Mouse (Mus musculus) heart, embryonic 12.5 days (tissue): ENCODE measurements around the gene Ak6. TPM values are rescaled to one million over a fixed set of nuclear protein-coding genes. Genes with fewer than 3 reads are reported as not detected.
A peak's percentile ranks its signal among the peaks of the same experiment; 100 is the strongest.

ENCODE experiments used
- ATAC-seq: fragments of 200-750 bp; cut with Nextera tagmentation; 2 replicates; pipeline ENCODE4 v1.8.0; 2017; ENCODE audit warnings: moderate TSS enrichment, moderate library complexity; ENCODE audit not compliant: insufficient number of reproducible peaks, low FRiP score
- H3K27ac ChIP-seq: fragments of 300-500 bp; sonication (generic); 2 replicates; pipeline ENCODE4 v1.5.1; 2016; ENCODE audit warnings: mild to moderate bottlenecking, moderate library complexity; ENCODE audit not compliant: poor library complexity, severe bottlenecking
- H3K27me3 ChIP-seq: fragments of 300-500 bp; sonication (generic); replicated peaks from 2 replicates; pipeline ENCODE4 v1.6.1; 2016; ENCODE audit warnings: mild to moderate bottlenecking, moderate library complexity
- H3K36me3 ChIP-seq: fragments of 300-500 bp; sonication (generic); 2 replicates; pipeline ENCODE4 v1.6.1; 2016; ENCODE audit warnings: mild to moderate bottlenecking, moderate library complexity
- H3K4me1 ChIP-seq: fragments of 300-500 bp; sonication (generic); replicated peaks from 2 replicates; pipeline ENCODE4 v1.6.1; 2016; ENCODE audit warnings: mild to moderate bottlenecking
- H3K4me2 ChIP-seq: fragments of 300-500 bp; sonication (generic); 2 replicates; pipeline ENCODE4 v1.6.1; 2016; ENCODE audit warnings: mild to moderate bottlenecking, moderate library complexity
- H3K4me3 ChIP-seq: fragments of 300-500 bp; sonication (generic); 2 replicates; pipeline ENCODE4 v1.5.1; 2016; ENCODE audit warnings: mild to moderate bottlenecking
- H3K9ac ChIP-seq: fragments of 300-500 bp; sonication (generic); 2 replicates; pipeline ENCODE4 v1.6.1; 2016; ENCODE audit warnings: mild to moderate bottlenecking, moderate library complexity
- H3K9me3 ChIP-seq: fragments of 300-500 bp; sonication (generic); replicated peaks from 2 replicates; pipeline ENCODE4 v1.6.1; 2016; ENCODE audit warnings: mild to moderate bottlenecking, moderate library complexity
- WGBS: fragments of 180-500 bp; shearing (Covaris S2); methylation state at CpG from one replicate; pipeline ENCODE4 v1.1.7; 2016; 5-methylcytosine and 5-hydroxymethylcytosine counted together
- polyA plus RNA-seq: library from polyadenylated mRNA; unstranded; fragments of >200 nt; fragmentation: Nextera tagmentation; extraction: Ambion mirVana; gene quantifications from 2 replicates; pipeline ENCODE4 v1.2.1, GENCODE M21; 2016

The Ak6 gene
- 216 and 219 TPM in 2 replicates for polyA plus RNA-seq

DNA sequence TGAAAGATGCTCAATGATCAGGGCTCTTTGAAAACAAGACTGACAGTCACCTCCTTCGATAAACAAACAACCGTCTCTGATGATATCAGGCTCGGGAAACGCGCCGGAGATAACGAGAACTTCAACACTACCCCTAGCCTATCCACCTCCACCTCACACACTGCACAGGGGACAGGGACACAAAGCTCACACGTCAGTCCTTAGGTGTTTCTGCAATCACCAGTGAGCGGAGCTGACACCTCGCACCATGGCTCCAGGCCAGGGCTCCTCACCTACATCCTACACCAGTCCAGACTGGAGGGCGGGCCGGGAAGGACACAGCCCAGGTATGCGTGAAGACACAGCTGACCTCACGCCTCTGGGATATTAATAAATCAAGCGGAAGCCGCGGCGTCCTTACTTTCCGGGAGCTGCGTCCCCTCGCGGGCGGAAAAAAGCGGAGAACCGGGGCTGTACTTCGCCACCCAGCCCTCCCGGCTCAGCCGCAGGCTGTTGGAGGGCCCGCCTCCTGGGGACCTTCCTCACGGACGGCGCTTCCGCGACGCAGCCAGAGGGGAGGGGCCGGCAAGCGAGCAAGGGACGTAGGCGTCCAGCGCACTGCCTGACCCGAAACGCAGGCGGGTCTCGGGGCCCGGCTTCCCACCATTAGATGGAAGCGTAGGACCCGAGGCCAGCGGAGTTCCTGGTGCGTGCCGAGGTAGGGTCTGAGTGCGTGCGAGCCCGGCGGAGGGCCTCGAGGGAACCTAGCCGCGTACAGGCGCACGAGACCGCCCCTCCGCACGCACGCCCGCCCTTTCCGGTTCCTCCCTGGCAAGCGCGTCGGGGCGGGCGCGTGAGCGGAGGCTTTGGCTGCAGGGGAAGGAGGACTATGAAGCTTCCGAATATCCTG, at the start of gene Ak6, which contains the start of gene Rad17:
Gene Ak6, plus strand, starts transcription at position 430 of the 889 bp plus-strand sequence.
Gene Rad17, minus strand, starts transcription at position 502 of the 889 bp plus-strand sequence.
- peak within 1 kb of the TSS; percentile 93 for H3K4me2 ChIP-seq
- H3K27ac ChIP-seq, result peak within 1 kb of the TSS; percentile 87
- no peaks in the 10 kb centered on the region for H3K9me3 ChIP-seq
- peaks cover 22% of the 10 kb centered on the region for H3K36me3 ChIP-seq
- ATAC-seq, result peak; percentile 96
- H3K4me1 ChIP-seq, result peaks cover 7% of the 10 kb centered on the region
- H3K4me3 ChIP-seq, result peak within 1 kb of the TSS; percentile 90
- H3K9ac ChIP-seq, result peak within 1 kb of the TSS; percentile 95
- under 1% methylated on average over 68 of the region's 73 CpGs for WGBS
- no peaks in the 10 kb centered on the region for H3K27me3 ChIP-seq

DNA sequence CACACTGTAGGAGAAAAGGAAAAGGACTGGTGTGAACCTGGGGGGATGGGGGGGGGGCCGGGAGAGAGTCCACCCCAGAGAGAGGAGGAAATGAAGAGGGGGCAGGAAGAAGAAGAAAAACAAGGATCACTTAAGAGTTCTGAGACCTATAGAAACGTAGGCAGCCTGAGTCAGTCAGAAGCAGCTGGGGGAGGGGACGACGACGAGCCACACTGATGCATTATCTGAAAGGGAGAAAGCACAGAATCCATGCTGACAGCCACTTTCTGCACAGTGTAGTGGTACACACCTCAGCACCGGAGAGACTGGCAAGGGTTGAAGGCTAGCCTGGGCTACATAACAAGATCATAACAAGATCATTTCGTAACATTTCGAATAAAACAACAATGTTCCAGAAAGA, 49.7 kb upstream of the Ak6 start:
- H3K27ac ChIP-seq, result no peak overlapping the region
- WGBS, result 28% methylated on average over 8 of the region's 8 CpGs
- peak overlapping the region; percentile 52 for H3K4me2 ChIP-seq
- no peak overlapping the region for H3K4me3 ChIP-seq
- H3K36me3 ChIP-seq, result 0 out of 2 replicates have a peak, but pooled peaks cover 3% of the 10 kb centered on the region
- H3K9ac ChIP-seq, result no peak overlapping the region
- ATAC-seq, result peak; percentile 70
- no peaks in the 10 kb centered on the region for H3K27me3 ChIP-seq
- no peaks in the 10 kb centered on the region for H3K9me3 ChIP-seq
- 0 out of 2 replicates have a peak, but pooled peaks cover 3% of the 10 kb centered on the region for H3K4me1 ChIP-seq

DNA sequence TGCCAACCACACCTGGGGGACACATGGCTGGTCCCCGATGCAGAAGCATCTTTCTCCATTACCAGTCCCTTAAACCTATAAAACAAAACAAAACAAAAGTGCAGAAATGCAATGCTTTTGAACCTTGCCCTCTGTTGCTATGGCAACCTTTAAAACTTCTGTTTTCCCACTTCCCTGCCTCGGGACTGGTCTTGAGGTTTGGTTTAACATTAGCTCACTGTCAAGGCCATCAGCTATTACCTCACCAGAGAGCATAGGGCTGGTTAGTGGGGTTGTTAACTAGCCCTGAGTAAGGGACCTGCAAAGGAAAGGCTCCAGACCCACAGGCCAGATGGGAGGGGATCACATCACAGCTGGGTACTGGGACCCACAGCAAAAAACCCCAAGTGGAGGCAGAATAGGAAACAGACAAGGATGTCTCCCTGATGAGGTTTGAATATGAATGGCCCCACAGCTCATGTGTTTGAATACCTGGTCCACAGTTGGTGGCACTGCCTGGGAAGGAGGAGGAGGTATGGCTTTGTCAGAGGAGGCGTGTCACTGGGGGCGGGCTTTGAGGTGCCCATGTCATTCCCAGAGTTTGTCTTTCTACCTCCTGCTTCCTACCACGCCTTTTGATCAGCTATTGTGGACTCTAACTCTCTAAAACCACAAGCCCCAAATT, 48.4 kb upstream of the Ak6 start:
- H3K4me3 ChIP-seq, result no peak overlapping the region
- H3K9me3 ChIP-seq, result no peaks in the 10 kb centered on the region
- H3K36me3 ChIP-seq, result no peaks in the 10 kb centered on the region
- no peak overlapping the region for H3K9ac ChIP-seq
- WGBS, result 83% methylated on average over 5 of the region's 5 CpGs
- H3K4me2 ChIP-seq, result no peak overlapping the region
- 0 out of 2 replicates have a peak, but pooled peaks cover 3% of the 10 kb centered on the region for H3K4me1 ChIP-seq
- H3K27me3 ChIP-seq, result no peaks in the 10 kb centered on the region
- ATAC-seq, result no peak
- no peak overlapping the region for H3K27ac ChIP-seq

DNA sequence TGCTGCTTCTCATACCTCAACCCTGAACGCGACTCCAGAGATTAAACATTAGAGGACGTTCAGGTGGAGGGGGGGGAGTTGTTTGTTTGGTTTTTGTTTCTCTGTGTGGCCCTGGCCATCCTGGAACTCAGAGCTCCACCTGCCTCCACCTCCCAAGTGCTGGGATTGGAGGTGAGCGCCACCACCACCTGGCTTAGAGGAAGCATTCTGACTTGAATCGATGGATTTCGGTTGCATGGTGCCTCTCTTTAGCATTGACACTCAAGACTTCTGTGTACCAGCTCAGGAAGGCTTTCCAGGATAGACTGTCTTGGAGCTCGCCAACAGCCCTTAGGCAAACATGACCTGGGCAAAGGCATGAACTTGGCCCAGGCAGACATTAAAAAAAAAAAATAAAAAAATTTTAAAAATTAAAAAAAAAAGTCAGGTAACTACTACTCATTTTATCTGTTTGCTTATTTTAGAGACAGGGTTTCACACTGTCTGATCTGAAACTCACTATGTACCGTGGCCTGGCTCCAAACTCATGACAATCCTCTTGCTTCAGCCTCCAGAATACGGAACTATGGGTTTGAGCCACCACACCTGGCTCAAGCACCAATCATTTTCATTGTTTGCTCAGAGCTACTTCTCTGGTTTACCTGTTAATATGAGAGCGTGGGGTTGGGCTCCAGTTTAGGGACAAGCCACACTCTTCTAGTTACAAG, 47.6 kb upstream of the Ak6 start:
- Histone ChIP-seq H3K9me3 (peaks cover 6% of the 10 kb centered on the region), H3K27me3 (no peaks in the 10 kb centered on the region), H3K36me3 (no peaks in the 10 kb centered on the region), H3K4me2 (no peak overlapping the region), H3K4me1 (0 out of 2 replicates have a peak, but pooled peaks cover 3% of the 10 kb centered on the region), H3K4me3 (no peak overlapping the region), H3K27ac (no peak overlapping the region), H3K9ac (no peak overlapping the region)
- WGBS, result 87% methylated on average over 10 of the region's 10 CpGs
- ATAC-seq, result no peak

DNA sequence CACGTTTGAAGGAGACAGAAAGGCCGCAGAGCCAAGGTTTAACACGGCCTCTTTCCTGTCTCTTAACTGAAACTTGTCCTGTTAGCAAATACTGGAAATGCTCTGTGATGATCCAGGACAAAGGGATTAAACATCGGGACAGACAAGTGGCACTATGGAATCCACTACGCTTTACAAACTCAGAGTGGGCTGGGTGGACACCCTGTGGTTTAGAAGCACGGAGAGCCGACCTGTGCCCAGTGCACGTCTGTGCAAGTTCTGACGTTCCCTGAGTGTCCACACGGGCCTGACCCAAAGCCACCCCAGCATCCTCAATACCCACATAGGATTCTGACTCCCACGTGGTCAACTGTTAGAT, 47.1 kb upstream of the Ak6 start:
- peaks cover 6% of the 10 kb centered on the region for H3K9me3 ChIP-seq
- no peaks in the 10 kb centered on the region for H3K27me3 ChIP-seq
- 83% methylated on average over 11 of the region's 11 CpGs for WGBS
- no peak overlapping the region for H3K27ac ChIP-seq
- H3K4me3 ChIP-seq, result no peak overlapping the region
- H3K36me3 ChIP-seq, result no peaks in the 10 kb centered on the region
- ATAC-seq, result no peak
- no peak overlapping the region for H3K4me2 ChIP-seq
- H3K9ac ChIP-seq, result no peak overlapping the region
- H3K4me1 ChIP-seq, result 0 out of 2 replicates have a peak, but pooled peaks cover 3% of the 10 kb centered on the region

DNA sequence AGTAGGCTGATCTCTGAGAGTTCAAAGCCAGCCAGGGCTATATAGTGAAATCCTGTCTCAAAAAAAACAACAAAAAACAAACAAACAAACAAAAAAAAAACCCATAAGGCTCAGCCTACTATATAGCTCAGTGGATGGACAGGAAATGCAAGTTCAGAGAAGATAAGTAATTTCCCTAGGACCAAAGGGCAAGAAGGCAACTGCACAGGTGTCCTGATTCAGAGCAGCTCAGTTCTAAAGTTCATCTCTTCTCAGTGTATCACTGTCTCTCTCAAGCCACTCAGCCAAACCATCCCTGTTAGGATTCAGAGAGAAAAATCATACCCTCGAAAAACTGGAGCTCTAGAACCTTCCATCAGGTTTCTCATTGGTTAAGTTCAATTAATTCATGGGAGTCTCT, 44.9 kb upstream of the Ak6 start:
- H3K4me2 ChIP-seq, result no peak overlapping the region
- H3K27me3 ChIP-seq, result no peaks in the 10 kb centered on the region
- H3K9me3 ChIP-seq, result peaks cover 6% of the 10 kb centered on the region
- 74% methylated on average over 1 of the region's 1 CpGs for WGBS
- no peak overlapping the region for H3K9ac ChIP-seq
- no peak overlapping the region for H3K4me3 ChIP-seq
- 0 out of 2 replicates have a peak, but pooled peaks cover 3% of the 10 kb centered on the region for H3K4me1 ChIP-seq
- ATAC-seq, result no peak
- H3K36me3 ChIP-seq, result no peaks in the 10 kb centered on the region
- H3K27ac ChIP-seq, result no peak overlapping the region

DNA sequence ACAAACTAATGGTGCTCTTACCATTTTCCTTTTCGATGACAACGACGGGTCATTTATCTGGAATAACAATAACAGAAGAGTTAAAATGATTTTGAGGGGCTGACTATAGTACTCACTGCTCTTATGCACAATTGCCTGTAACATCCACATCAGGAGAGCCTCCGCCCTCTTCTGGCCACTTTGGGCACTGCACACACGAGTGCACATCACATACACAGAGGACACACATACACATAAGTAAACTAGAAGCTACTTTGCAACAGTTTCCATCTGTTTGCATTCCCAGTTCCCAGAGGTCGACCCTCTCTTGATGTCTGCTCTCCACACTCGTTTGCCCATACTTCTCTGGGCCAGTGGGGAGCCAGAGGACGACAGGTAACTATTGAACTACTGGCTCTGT, 43.0 kb upstream of the Ak6 start:
- ATAC-seq, result no peak
- no peak overlapping the region for H3K27ac ChIP-seq
- no peaks in the 10 kb centered on the region for H3K27me3 ChIP-seq
- H3K4me1 ChIP-seq, result no peaks in the 10 kb centered on the region
- H3K9ac ChIP-seq, result no peak overlapping the region
- H3K4me3 ChIP-seq, result no peak overlapping the region
- 84% methylated on average over 8 of the region's 8 CpGs for WGBS
- peaks cover 4% of the 10 kb centered on the region; the same call in 1 of the 2 replicates for H3K36me3 ChIP-seq
- peaks cover 6% of the 10 kb centered on the region for H3K9me3 ChIP-seq
- no peak overlapping the region for H3K4me2 ChIP-seq

DNA sequence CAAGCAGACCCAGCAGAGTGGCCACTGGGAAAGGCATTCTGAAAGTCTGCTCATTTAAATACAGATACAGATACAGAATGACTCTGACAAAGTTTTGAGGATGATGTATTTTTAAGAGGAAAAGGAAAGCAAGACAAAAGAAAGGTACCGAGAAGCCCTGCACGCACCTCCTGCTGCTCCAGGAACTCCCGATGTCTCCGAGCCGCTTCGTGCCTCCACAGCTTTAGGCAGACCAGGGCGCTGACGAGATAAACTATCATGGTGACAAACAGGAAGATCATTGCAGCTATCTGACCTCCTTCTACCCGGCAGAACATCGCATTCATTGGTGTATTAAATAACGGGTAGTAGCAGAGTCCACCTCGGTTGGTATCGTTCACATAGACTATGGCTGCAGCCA, 39.5 kb upstream of the Ak6 start:
- Histone ChIP-seq H3K4me3 (no peak overlapping the region), H3K4me1 (no peaks in the 10 kb centered on the region), H3K9ac (no peak overlapping the region), H3K4me2 (no peak overlapping the region), H3K27me3 (no peaks in the 10 kb centered on the region), H3K9me3 (peaks cover 6% of the 10 kb centered on the region), H3K27ac (no peak overlapping the region), H3K36me3 (peaks cover 4% of the 10 kb centered on the region; the same call in 1 of the 2 replicates)
- no peak for ATAC-seq
- WGBS, result 77% methylated on average over 13 of the region's 13 CpGs

DNA sequence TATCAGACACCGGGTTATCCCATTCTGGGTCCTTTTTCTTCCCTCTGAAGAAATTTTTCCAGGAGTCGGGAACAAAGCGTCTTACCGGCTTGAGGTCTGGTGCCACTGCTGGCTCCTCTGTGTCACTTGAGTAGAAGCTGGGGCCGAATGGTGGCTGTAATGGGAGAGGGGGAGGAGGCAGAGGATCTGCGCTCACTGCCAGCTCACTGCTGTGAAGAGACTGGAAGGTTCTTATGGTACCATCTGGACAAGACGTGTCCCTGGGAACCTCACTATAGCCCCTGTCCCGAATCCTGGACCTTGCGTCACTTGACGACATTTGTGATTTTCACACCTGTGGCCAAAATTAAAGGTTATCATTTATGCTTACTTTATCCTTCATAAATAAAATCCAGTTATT, 38.5 kb upstream of the Ak6 start:
- peaks cover under 1% of the 10 kb centered on the region; the same call in 1 of the 2 replicates for H3K27me3 ChIP-seq
- no peak overlapping the region for H3K9ac ChIP-seq
- WGBS, result 92% methylated on average over 10 of the region's 10 CpGs
- no peaks in the 10 kb centered on the region for H3K4me1 ChIP-seq
- peaks cover 4% of the 10 kb centered on the region; the same call in 1 of the 2 replicates for H3K36me3 ChIP-seq
- no peak overlapping the region for H3K4me2 ChIP-seq
- no peak overlapping the region for H3K4me3 ChIP-seq
- H3K9me3 ChIP-seq, result peaks cover 6% of the 10 kb centered on the region
- ATAC-seq, result no peak
- no peak overlapping the region for H3K27ac ChIP-seq

DNA sequence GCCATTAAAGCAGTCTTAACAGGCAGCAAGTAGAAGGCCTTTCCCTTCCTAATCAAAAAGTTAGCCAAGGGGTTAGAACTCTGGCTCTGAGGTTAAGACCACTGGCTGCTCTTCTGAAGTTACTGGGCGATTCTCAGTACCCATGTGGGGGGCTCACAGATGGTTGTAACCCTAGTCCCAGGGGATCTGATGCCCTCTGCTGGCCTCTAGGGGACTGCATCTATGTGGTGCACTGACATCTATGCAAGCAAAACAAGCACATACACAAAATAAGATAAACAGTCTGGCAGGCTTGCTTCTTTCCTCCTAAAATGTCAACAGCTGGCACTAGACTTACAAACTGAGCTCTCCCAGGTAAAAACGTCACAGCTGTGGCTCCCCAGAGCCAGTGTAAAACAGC, 37.9 kb upstream of the Ak6 start:
- Histone ChIP-seq H3K27ac (no peak overlapping the region), H3K36me3 (peaks cover 8% of the 10 kb centered on the region), H3K4me2 (no peak overlapping the region), H3K4me1 (no peaks in the 10 kb centered on the region), H3K4me3 (no peak overlapping the region), H3K9ac (no peak overlapping the region), H3K27me3 (peaks cover 5% of the 10 kb centered on the region; the same call in 1 of the 2 replicates), H3K9me3 (peaks cover 1% of the 10 kb centered on the region)
- 55% methylated on average over 2 of the region's 2 CpGs for WGBS
- no peak for ATAC-seq
